Mouse (Mus musculus): ENCODE results near the gene Gfi1. TPM values are rescaled to one million over a fixed set of nuclear protein-coding genes. Genes with fewer than 3 reads are reported as not detected.
A peak's percentile ranks its signal among the peaks of the same experiment; 100 is the strongest.

The Gfi1 gene
- polyA plus RNA-seq, 1 experiment from 2014 or later = 0.13 TPM

DNA sequence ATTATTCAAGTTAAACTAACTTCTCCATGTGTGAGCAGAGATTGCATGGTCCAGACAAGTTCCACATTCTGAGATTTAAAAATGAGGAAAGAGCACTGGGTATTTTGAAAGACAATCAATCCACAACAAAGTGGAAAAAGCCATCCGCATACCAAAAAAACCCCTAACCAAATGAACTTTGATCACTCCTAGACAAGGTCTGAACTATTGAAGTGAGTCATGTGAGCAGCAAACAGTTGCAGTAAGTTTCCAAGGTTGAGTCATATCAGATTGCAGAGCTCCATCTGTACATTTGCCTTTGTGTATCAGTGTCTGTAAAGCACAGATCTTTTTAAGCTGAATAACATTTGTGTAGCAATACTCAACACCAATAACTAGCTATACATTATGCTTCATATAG, 28.9 kb upstream of the Gfi1 start:
- Histone ChIP-seq H3K4me3 (ENCODE audit: low read depth, low read length) (no peak overlapping the region), H3K36me3 (ENCODE audit: control insufficient read depth, insufficient read depth, low read length) (no peaks in the 10 kb centered on the region; the same call in 1 of the 2 replicates), H3K4me1 (ENCODE audit: control insufficient read depth, insufficient read depth, low read length) (no peaks in the 10 kb centered on the region), H3K27me3 (ENCODE audit: control insufficient read depth, insufficient read depth, low read length) (no peaks in the 10 kb centered on the region), H3K4me2 (ENCODE audit: low read depth, severe bottlenecking) (no peak overlapping the region), H3K9me3 (ENCODE audit: control insufficient read depth, low read length) (no peaks in the 10 kb centered on the region), H3K27ac (replicated peaks; ENCODE audit: low read depth, low read length) (no peak overlapping the region), H3K9ac (ENCODE audit: low read length) (no peak overlapping the region)
- 98% methylated on average over 1 of the region's 1 CpGs for WGBS
- ATAC-seq (ENCODE audit: insufficient number of reproducible peaks, low FRiP score, low TSS enrichment, low read depth) = no peak
- DNase-seq (ENCODE audit: low spot score) = no peak

DNA sequence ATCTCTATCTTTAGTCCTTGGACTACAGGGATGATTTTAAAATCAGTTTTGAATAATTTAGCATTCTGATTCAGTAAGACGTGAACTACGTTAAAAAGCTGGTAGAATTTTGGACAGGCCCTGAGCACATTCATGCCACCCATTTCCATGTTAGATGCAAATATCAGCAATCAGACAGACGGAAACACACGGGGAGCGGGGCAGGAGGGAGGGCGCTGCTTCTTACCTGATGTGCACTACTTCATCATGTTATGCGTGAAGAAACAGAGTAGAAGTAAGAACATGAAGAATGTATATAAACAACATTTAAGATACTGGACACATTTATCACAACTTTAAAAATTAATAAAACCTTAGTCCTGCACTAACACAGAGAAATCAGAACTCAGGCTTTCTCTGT, 27.8 kb upstream of the Gfi1 start:
- no peaks in the 10 kb centered on the region; the same call in 1 of the 2 replicates for H3K36me3 ChIP-seq (ENCODE audit: control insufficient read depth, insufficient read depth, low read length)
- no peak for DNase-seq (ENCODE audit: low spot score)
- WGBS = 97% methylated on average over 7 of the region's 7 CpGs
- no peak overlapping the region for H3K9ac ChIP-seq (ENCODE audit: low read length)
- H3K27ac ChIP-seq (replicated peaks; ENCODE audit: low read depth, low read length) = no peak overlapping the region
- no peak overlapping the region for H3K4me2 ChIP-seq (ENCODE audit: low read depth, severe bottlenecking)
- ATAC-seq (ENCODE audit: insufficient number of reproducible peaks, low FRiP score, low TSS enrichment, low read depth) = no peak
- no peaks in the 10 kb centered on the region for H3K9me3 ChIP-seq (ENCODE audit: control insufficient read depth, low read length)
- no peak overlapping the region for H3K4me3 ChIP-seq (ENCODE audit: low read depth, low read length)
- no peaks in the 10 kb centered on the region for H3K27me3 ChIP-seq (ENCODE audit: control insufficient read depth, insufficient read depth, low read length)
- no peaks in the 10 kb centered on the region for H3K4me1 ChIP-seq (ENCODE audit: control insufficient read depth, insufficient read depth, low read length)

DNA sequence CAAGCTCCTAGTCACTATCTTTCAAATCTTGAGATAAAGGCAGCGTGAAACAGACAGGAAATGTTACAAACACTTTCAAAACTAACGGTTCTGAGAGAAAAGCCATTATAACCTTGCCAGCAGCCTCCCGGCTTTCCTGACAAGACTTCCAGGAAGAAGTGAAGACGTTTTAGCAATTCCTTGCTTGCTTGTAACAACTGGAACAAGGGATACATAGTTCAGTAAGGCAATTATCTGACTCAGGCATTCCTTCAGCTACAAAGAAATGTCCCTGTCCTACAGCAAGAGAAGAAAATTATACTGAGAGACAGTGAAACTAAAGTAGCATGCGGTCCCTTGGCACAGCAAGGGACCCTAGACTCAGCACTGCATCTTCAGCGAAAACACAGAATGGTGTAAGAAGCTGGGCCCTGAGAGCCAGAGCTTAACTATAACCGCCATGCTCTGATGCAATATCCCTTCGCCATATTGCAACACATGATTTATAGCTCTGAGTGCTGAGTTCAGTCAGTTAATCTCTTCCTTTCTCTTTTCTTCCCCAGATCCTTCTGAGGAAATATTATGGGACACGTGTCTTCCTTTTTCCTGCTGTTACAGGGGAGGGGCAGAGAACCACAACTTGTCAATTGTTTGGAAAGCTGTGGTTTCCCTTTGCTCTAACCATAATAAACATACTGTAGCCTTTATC, 23.5 kb upstream of the Gfi1 start:
- H3K4me3 ChIP-seq (ENCODE audit: low read depth, low read length) = no peak overlapping the region
- no peaks in the 10 kb centered on the region for H3K4me1 ChIP-seq (ENCODE audit: control insufficient read depth, insufficient read depth, low read length)
- H3K4me2 ChIP-seq (ENCODE audit: low read depth, severe bottlenecking) = no peak overlapping the region
- no peaks in the 10 kb centered on the region; the same call in 1 of the 2 replicates for H3K36me3 ChIP-seq (ENCODE audit: control insufficient read depth, insufficient read depth, low read length)
- H3K27me3 ChIP-seq (ENCODE audit: control insufficient read depth, insufficient read depth, low read length) = no peaks in the 10 kb centered on the region
- no peak overlapping the region for H3K9ac ChIP-seq (ENCODE audit: low read length)
- no peak for ATAC-seq (ENCODE audit: insufficient number of reproducible peaks, low FRiP score, low TSS enrichment, low read depth)
- no peak overlapping the region for H3K27ac ChIP-seq (replicated peaks; ENCODE audit: low read depth, low read length)
- no peak for DNase-seq (ENCODE audit: low spot score)
- H3K9me3 ChIP-seq (ENCODE audit: control insufficient read depth, low read length) = no peaks in the 10 kb centered on the region
- 74% methylated on average over 9 of the region's 9 CpGs for WGBS

DNA sequence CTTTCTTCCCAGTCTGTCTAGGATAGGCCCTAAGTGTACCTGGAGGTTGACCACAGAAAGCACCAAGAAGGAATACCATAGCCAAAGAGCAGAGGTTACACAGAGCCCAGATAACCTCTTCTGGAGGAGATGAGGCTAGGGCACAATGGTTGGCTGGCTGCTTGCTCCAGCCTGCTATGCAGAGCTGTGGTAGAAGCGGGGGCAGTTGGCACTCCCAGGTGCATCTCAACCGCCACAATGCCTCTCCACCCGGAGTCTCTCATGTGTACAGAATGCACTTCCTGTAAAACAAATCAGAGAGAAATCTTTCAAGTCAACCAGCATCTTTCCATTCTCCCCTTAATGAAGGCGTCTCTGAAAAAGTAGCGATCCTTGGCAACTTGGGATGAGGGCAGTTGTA, 13.2 kb upstream of the Gfi1 start:
- Histone ChIP-seq H3K9me3 (ENCODE audit: control insufficient read depth, low read length) (no peaks in the 10 kb centered on the region), H3K9ac (ENCODE audit: low read length) (no peak overlapping the region), H3K4me1 (ENCODE audit: control insufficient read depth, insufficient read depth, low read length) (no peaks in the 10 kb centered on the region), H3K4me3 (ENCODE audit: low read depth, low read length) (no peak overlapping the region), H3K36me3 (ENCODE audit: control insufficient read depth, insufficient read depth, low read length) (no peaks in the 10 kb centered on the region), H3K27me3 (ENCODE audit: control insufficient read depth, insufficient read depth, low read length) (no peaks in the 10 kb centered on the region), H3K27ac (replicated peaks; ENCODE audit: low read depth, low read length) (no peak overlapping the region), H3K4me2 (ENCODE audit: low read depth, severe bottlenecking) (no peak overlapping the region)
- 95% methylated on average over 5 of the region's 5 CpGs for WGBS
- no peak for ATAC-seq (ENCODE audit: insufficient number of reproducible peaks, low FRiP score, low TSS enrichment, low read depth)
- no peak for DNase-seq (ENCODE audit: low spot score)

DNA sequence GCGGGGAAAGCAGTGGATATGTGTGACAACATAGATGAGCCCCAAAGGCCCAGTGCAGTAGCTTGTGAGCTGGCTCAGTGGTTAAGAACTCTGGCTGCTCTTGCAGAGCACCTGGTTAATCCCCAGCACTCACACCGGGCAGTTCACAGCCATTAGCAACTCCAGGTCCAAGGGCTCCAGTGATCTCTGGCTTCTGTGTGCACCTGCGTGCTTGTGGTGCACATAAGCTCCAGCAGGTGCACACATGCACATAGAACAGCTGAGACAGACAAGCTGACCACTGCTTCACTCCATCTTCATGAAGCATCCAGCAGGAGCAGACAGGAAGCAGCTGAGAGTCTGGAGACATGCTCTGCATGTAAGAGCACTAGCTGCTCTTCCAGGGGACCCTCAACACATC, 12.5 kb upstream of the Gfi1 start:
- ATAC-seq (ENCODE audit: insufficient number of reproducible peaks, low FRiP score, low TSS enrichment, low read depth) = no peak

DNA sequence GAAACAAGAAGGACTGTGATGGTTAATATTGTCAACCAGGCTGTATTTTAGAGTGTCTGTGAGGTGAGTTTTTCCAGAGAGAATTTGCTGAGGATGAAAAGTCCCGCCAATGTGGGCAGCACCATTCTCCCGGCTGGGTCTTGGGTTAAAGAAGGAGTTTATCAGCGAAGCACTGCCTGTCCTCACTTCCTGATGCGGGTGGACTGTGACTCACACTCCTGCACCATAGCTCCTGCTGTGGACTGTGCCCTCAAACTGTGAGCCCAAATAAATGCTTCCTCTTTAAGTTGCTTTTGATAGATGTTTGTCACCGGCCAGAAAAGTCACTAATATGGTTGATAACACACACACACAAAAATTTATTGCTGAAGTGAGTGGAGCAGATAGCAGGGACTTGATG, 10.3 kb upstream of the Gfi1 start:
- H3K27ac ChIP-seq (replicated peaks; ENCODE audit: low read depth, low read length) = no peak overlapping the region
- DNase-seq (ENCODE audit: low spot score) = no peak
- H3K27me3 ChIP-seq (ENCODE audit: control insufficient read depth, insufficient read depth, low read length) = no peaks in the 10 kb centered on the region
- H3K36me3 ChIP-seq (ENCODE audit: control insufficient read depth, insufficient read depth, low read length) = no peaks in the 10 kb centered on the region
- ATAC-seq (ENCODE audit: insufficient number of reproducible peaks, low FRiP score, low TSS enrichment, low read depth) = no peak
- WGBS = 78% methylated on average over 5 of the region's 5 CpGs
- H3K4me2 ChIP-seq (ENCODE audit: low read depth, severe bottlenecking) = no peak overlapping the region
- H3K9ac ChIP-seq (ENCODE audit: low read length) = no peak overlapping the region
- H3K4me1 ChIP-seq (ENCODE audit: control insufficient read depth, insufficient read depth, low read length) = no peaks in the 10 kb centered on the region
- H3K4me3 ChIP-seq (ENCODE audit: low read depth, low read length) = no peak overlapping the region
- no peaks in the 10 kb centered on the region for H3K9me3 ChIP-seq (ENCODE audit: control insufficient read depth, low read length)

More for the DNA sequence above, 12.5 kb upstream of the Gfi1 start:
- H3K9ac ChIP-seq (ENCODE audit: low read length) = no peak overlapping the region
- H3K4me3 ChIP-seq (ENCODE audit: low read depth, low read length) = no peak overlapping the region
- H3K36me3 ChIP-seq (ENCODE audit: control insufficient read depth, insufficient read depth, low read length) = no peaks in the 10 kb centered on the region
- no peaks in the 10 kb centered on the region for H3K27me3 ChIP-seq (ENCODE audit: control insufficient read depth, insufficient read depth, low read length)
- DNase-seq (ENCODE audit: low spot score) = no peak
- 76% methylated on average over 3 of the region's 3 CpGs for WGBS
- H3K4me2 ChIP-seq (ENCODE audit: low read depth, severe bottlenecking) = no peak overlapping the region
- no peak overlapping the region for H3K27ac ChIP-seq (replicated peaks; ENCODE audit: low read depth, low read length)
- H3K4me1 ChIP-seq (ENCODE audit: control insufficient read depth, insufficient read depth, low read length) = no peaks in the 10 kb centered on the region
- H3K9me3 ChIP-seq (ENCODE audit: control insufficient read depth, low read length) = no peaks in the 10 kb centered on the region

DNA sequence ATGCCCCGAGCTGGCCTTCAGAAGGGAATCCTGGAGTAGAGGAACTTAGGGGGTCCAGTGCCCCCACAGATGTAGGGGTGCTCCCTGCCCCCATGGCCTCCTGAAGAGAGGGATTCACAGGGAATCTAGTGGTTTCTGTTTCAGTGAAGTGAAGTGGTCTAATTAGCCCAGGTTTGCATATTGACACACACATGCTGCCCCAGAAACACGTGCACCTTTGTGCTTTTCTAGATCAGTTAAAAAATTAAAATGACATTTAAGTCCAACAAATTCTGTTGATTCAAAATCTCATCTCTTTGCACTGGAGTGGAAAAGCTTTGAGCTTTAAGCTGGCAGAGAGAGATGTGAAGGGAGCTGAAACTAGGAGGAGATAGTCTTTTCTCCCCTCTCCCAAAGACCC, 6.0 kb upstream of the Gfi1 start:
- WGBS = 35% methylated on average over 2 of the region's 2 CpGs
- Histone ChIP-seq H3K36me3 (ENCODE audit: control insufficient read depth, insufficient read depth, low read length) (no peaks in the 10 kb centered on the region), H3K4me2 (ENCODE audit: low read depth, severe bottlenecking) (no peak overlapping the region), H3K4me3 (ENCODE audit: low read depth, low read length) (no peak overlapping the region), H3K9ac (ENCODE audit: low read length) (no peak overlapping the region), H3K9me3 (ENCODE audit: control insufficient read depth, low read length) (no peaks in the 10 kb centered on the region), H3K27me3 (ENCODE audit: control insufficient read depth, insufficient read depth, low read length) (peaks cover 24% of the 10 kb centered on the region), H3K4me1 (ENCODE audit: control insufficient read depth, insufficient read depth, low read length) (peaks cover under 1% of the 10 kb centered on the region; the same call in 1 of the 2 replicates), H3K27ac (replicated peaks; ENCODE audit: low read depth, low read length) (no peak overlapping the region)
- no peak for DNase-seq (ENCODE audit: low spot score)
- ATAC-seq (ENCODE audit: insufficient number of reproducible peaks, low FRiP score, low TSS enrichment, low read depth) = no peak

DNA sequence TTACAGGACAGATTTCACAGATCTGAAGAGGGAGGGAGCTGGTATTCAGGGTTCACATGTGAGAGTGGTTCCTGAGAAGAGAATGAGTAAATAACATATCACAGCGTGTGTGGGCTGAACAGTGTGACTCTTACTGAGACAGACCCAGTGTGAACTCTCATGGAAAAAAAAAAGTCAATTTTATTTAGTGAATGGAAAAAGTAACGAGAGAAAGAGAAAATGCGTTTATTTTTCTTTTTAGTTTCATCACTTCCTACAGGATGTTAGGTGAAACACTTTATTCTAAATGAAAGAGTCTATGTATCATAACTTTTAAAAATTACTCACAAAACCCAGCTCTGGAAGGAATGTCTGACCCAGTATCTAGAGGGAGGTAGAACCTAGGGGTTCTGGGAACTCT, 5.6 kb upstream of the Gfi1 start:
- Histone ChIP-seq H3K9ac (ENCODE audit: low read length) (no peak overlapping the region), H3K9me3 (ENCODE audit: control insufficient read depth, low read length) (no peaks in the 10 kb centered on the region), H3K4me3 (ENCODE audit: low read depth, low read length) (no peak overlapping the region), H3K27ac (replicated peaks; ENCODE audit: low read depth, low read length) (no peak overlapping the region), H3K4me2 (ENCODE audit: low read depth, severe bottlenecking) (no peak overlapping the region), H3K27me3 (ENCODE audit: control insufficient read depth, insufficient read depth, low read length) (peaks cover 28% of the 10 kb centered on the region), H3K36me3 (ENCODE audit: control insufficient read depth, insufficient read depth, low read length) (no peaks in the 10 kb centered on the region), H3K4me1 (ENCODE audit: control insufficient read depth, insufficient read depth, low read length) (peaks cover 4% of the 10 kb centered on the region; the same call in 1 of the 2 replicates)
- WGBS = 60% methylated on average over 3 of the region's 3 CpGs
- no peak for ATAC-seq (ENCODE audit: insufficient number of reproducible peaks, low FRiP score, low TSS enrichment, low read depth)
- no peak for DNase-seq (ENCODE audit: low spot score)

DNA sequence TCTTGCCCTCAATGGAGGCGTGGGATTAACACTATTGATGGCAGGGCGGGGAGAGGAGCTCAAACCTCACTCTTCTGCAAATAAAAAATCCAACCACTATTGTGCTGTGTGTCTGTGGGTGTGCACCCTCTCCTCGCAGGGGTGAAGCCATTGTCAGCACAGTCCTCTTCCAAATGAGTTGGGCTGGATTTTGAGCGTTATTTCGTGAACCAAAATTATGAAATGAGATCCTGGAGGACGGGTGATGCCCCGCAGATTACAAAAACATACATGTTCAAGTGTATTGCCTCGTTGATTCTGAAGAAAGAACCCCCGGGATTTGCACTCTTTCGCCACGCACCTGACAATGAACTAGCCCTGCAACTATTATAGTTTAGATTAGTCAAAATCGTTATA, 1.2 kb upstream of the Gfi1 start:
- H3K36me3 ChIP-seq (ENCODE audit: control insufficient read depth, insufficient read depth, low read length) = no peaks in the 10 kb centered on the region
- WGBS = 19% methylated on average over 12 of the region's 12 CpGs
- no peak overlapping the region for H3K9ac ChIP-seq (ENCODE audit: low read length)
- peak overlapping the region; percentile 24 for H3K4me3 ChIP-seq (ENCODE audit: low read depth, low read length)
- no peak for DNase-seq (ENCODE audit: low spot score)
- no peak overlapping the region for H3K27ac ChIP-seq (replicated peaks; ENCODE audit: low read depth, low read length)
- no peak for ATAC-seq (ENCODE audit: insufficient number of reproducible peaks, low FRiP score, low TSS enrichment, low read depth)
- H3K4me2 ChIP-seq (ENCODE audit: low read depth, severe bottlenecking) = peak overlapping the region; percentile 3; the same call in 1 of the 2 replicates
- H3K27me3 ChIP-seq (ENCODE audit: control insufficient read depth, insufficient read depth, low read length) = peaks cover 71% of the 10 kb centered on the region
- peaks cover 25% of the 10 kb centered on the region for H3K4me1 ChIP-seq (ENCODE audit: control insufficient read depth, insufficient read depth, low read length)
- H3K9me3 ChIP-seq (ENCODE audit: control insufficient read depth, low read length) = no peaks in the 10 kb centered on the region
